Comparison of ENCODE assay signal across 9 mouse cellular contexts in the genomic region with DNA sequence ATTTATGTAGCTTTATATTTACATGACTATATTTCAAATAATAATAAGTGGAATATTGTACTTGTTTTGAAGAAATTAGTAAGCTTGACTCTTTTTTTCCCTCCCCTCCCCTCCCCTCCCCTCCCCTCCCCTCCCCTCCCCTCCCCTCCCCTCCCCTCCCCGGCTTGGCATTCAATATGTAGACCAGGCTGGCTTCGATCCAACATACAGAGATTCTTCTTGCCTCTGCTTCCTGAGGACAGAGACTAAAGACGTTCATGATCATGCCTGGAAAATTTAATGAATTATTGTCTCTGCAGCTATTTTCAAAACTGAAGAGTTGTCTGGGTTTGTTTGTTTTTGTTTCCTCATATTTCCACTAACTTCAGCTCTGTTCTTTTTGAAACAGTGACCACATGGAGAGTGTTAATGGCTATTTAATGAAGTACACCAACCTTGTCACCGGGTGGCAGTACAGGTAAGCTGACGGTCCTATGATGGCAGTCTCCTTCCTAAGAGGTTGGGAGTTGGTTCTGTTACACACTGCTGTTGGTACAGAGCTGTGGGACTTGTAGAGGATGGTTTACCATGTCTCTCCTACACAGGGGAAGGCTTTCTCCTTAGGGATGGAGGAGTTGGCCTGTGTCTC. TPM values are rescaled to one million over a fixed set of nuclear protein-coding genes. Genes with fewer than 3 reads are reported as not detected.
DNase-seq lines count a peak whose midpoint lies in the region; ATAC-seq and TF ChIP-seq lines count a peak whose summit lies in the region.
"Had no signal": no experiment of that assay in that cellular context is flagged by ENCODE, and none has a peak within 500 bp of the region (broad histone marks: within the 10 kb centered on the region; RNA-seq: fewer than 3 reads in every experiment).

No protein-coding gene starts in this region.

- no peak overlapping the region for H3K27ac ChIP-seq in thymus, adult 2 months (ENCODE audit: control insufficient read depth, insufficient read depth, low read length)
- no peak overlapping the region for H3K27ac ChIP-seq in stomach, embryonic 16.5 days (ENCODE audit: low read length)
- H3K27ac ChIP-seq: neural tube, embryonic 13.5 days had no signal

- no peak for TF ChIP-seq POLR2A in thymus, adult 2 months (IDR thresholded peaks at IDR 0.05; ENCODE audit: control insufficient read depth, extremely low read depth, insufficient read depth, low read length, poor library complexity)

- H3K36me3 ChIP-seq in thymus, adult 2 months (ENCODE audit: control insufficient read depth, insufficient read depth, low read length) = peaks cover 12% of the 10 kb centered on the region; the same call in 1 of the 2 replicates
- H3K36me3 ChIP-seq in stomach, embryonic 16.5 days (ENCODE audit: control insufficient read depth, insufficient read depth, low read length) = no peaks in the 10 kb centered on the region

- H3K4me1 ChIP-seq in thymus, adult 2 months (replicated peaks; ENCODE audit: control insufficient read depth, insufficient read depth, low read length) = peaks cover 12% of the 10 kb centered on the region
- no peaks in the 10 kb centered on the region; the same call in 1 of the 2 replicates for H3K4me1 ChIP-seq in stomach, embryonic 16.5 days (ENCODE audit: control insufficient read depth, insufficient read depth, low read length)

- no peak overlapping the region for H3K4me3 ChIP-seq in thymus, adult 2 months (ENCODE audit: control insufficient read depth, insufficient read depth, low read length)
- no peak overlapping the region for H3K4me3 ChIP-seq in stomach, embryonic 16.5 days (replicated peaks; ENCODE audit: low read length)
- H3K4me3 ChIP-seq: neural tube, embryonic 13.5 days had no signal

- H3K27me3 ChIP-seq in thymus, adult 2 months (ENCODE audit: control insufficient read depth, insufficient read depth, low read length) = no peaks in the 10 kb centered on the region
- no peaks in the 10 kb centered on the region for H3K27me3 ChIP-seq in stomach, embryonic 16.5 days (ENCODE audit: control insufficient read depth, insufficient read depth, low read length)
- H3K27me3 ChIP-seq: neural tube, embryonic 13.5 days had no signal

- ATAC-seq in frontal cortex, adult (ENCODE audit: low TSS enrichment) = peak; percentile 56
- ATAC-seq in inflammation-experienced regulatory T-cells, adult 6 months = peak; percentile 58
- 0 out of 2 replicates have a peak, but pooled peaks have one; percentile 13 for ATAC-seq in stomach, embryonic 16.5 days (ENCODE audit: insufficient read depth, low FRiP score)
- no peak for ATAC-seq in erythroblast, adult 5-6 weeks (replicated peaks; ENCODE audit: low FRiP score, poor library complexity, severe bottlenecking)

- DNase-seq in frontal cortex, postnatal 25 days (ENCODE audit: low spot score in 2 of 2) = no peak
- DNase-seq in thymus, adult 2 months = peak; percentile 31
- DNase-seq in thymus, postnatal 10 days (ENCODE audit: low spot score in 2 of 2) = no peak
- DNase-seq in gastrocnemius, postnatal 10 days = no peak

- no peak overlapping the region for H3K4me2 ChIP-seq in stomach, embryonic 16.5 days (ENCODE audit: low read depth, low read length)
- H3K4me2 ChIP-seq: neural tube, embryonic 13.5 days had no signal

- H3K9ac ChIP-seq in stomach, embryonic 16.5 days (ENCODE audit: low read length) = no peak overlapping the region
- H3K9ac ChIP-seq: neural tube, embryonic 13.5 days had no signal

- no peak for TF ChIP-seq CTCF in thymus, adult 2 months (IDR thresholded peaks at IDR 0.05; ENCODE audit: borderline replicate concordance, control insufficient read depth, extremely low read depth, insufficient read depth, low read length, poor library complexity)

- no peaks in the 10 kb centered on the region for H3K9me3 ChIP-seq in stomach, embryonic 16.5 days (replicated peaks; ENCODE audit: control insufficient read depth, low read length)
- H3K9me3 ChIP-seq: neural tube, embryonic 13.5 days had no signal

- WGBS in thymus, adult 2 months = 72% methylated on average over 4 of the region's 5 CpGs
- WGBS in stomach, embryonic 16.5 days = 50% methylated on average over 5 of the region's 5 CpGs

RNA-seq across cellular contexts. Expression of a gene that starts 10.9 kb away (rescaled TPM):
- polyA plus RNA-seq in thymus, adult 2 months (2012; rRNA removed) = 26.5 and 28.8 TPM in 2 replicates
- 1 to 10 TPM; 5.7 to 8.9 (median 7.8) TPM for polyA plus RNA-seq in inflammation-experienced regulatory T-cells, adult 6 months (2017; shearing (Covaris generic))
- 8.8 and 9.5 TPM in 2 replicates for polyA plus RNA-seq in stomach, embryonic 16.5 days (2015; fragmentation: Nextera tagmentation; extraction: Ambion mirVana)
- 10 to 100 TPM; 14.8 to 14.9 TPM for total RNA-seq in gastrocnemius, postnatal 10 days (2021)
- 3.8 and 4.2 TPM in 2 replicates for total RNA-seq in erythroblast, adult 5-6 weeks (2015; ENCODE audit: low replicate concordance)
- 3.0 and 7.9 TPM in 2 replicates for total RNA-seq in erythroblast, adult 5-6 weeks (2017; ENCODE audit: low replicate concordance)

RNA-seq across cellular contexts. Expression of a gene that starts 55.4 kb away (rescaled TPM):
- 16.3 and 17.3 TPM in 2 replicates for polyA plus RNA-seq in thymus, adult 2 months (2012; rRNA removed)
- polyA plus RNA-seq in inflammation-experienced regulatory T-cells, adult 6 months (2017; shearing (Covaris generic)) = 100 to 1,000 TPM in 2 of 3 experiments, 10 to 100 TPM in 1; 87.4 to 113 (median 101) TPM
- polyA plus RNA-seq in stomach, embryonic 16.5 days (2015; fragmentation: Nextera tagmentation; extraction: Ambion mirVana) = 83.6 and 87.3 TPM in 2 replicates
- total RNA-seq in gastrocnemius, postnatal 10 days (2021) = 10 to 100 TPM; 31.4 to 37.7 TPM
- 7.1 and 10.0 TPM in 2 replicates for total RNA-seq in erythroblast, adult 5-6 weeks (2015; ENCODE audit: low replicate concordance)
- 15.3 and 15.6 TPM in 2 replicates for total RNA-seq in erythroblast, adult 5-6 weeks (2017; ENCODE audit: low replicate concordance)
